Mouse (Mus musculus) limb, embryonic 13.5 days (tissue): ENCODE data around the gene Naa15. TPM values are rescaled to one million over a fixed set of nuclear protein-coding genes. Genes with fewer than 3 reads are reported as not detected.

Source experiments
- ATAC-seq: fragments of 200-750 bp; cut with Nextera tagmentation; 2 replicates; pipeline ENCODE4 v1.8.0; 2017; ENCODE audit warnings: low read depth, moderate number of reproducible peaks, moderate TSS enrichment; ENCODE audit not compliant: low FRiP score
- H3K27ac ChIP-seq: fragments of 300-500 bp; sonication (generic); 2 replicates; pipeline ENCODE4 v1.5.1; 2015; ENCODE audit warnings: inconsistent platforms, mild to moderate bottlenecking, moderate library complexity
- H3K27me3 ChIP-seq: fragments of 300-500 bp; sonication (generic); 2 replicates; pipeline ENCODE4 v1.6.1; 2015; ENCODE audit warnings: mild to moderate bottlenecking, inconsistent platforms
- H3K36me3 ChIP-seq: fragments of 300-500 bp; sonication (generic); 2 replicates; pipeline ENCODE4 v1.6.1; 2015; ENCODE audit warnings: inconsistent platforms, mild to moderate bottlenecking, moderate library complexity
- H3K4me1 ChIP-seq: fragments of 300-500 bp; sonication (generic); 2 replicates; pipeline ENCODE4 v1.6.1; 2015; ENCODE audit warnings: inconsistent platforms
- H3K4me2 ChIP-seq: fragments of 300-500 bp; sonication (generic); replicated peaks from 2 replicates; pipeline ENCODE4 v1.6.1; 2015; ENCODE audit warnings: inconsistent platforms, mild to moderate bottlenecking, moderate library complexity
- H3K4me3 ChIP-seq: fragments of 300-500 bp; sonication (generic); 2 replicates; pipeline ENCODE4 v1.5.1; 2015; ENCODE audit warnings: moderate library complexity, mild to moderate bottlenecking, inconsistent platforms
- H3K9ac ChIP-seq: fragments of 300-500 bp; sonication (generic); 2 replicates; pipeline ENCODE4 v1.6.1; 2015; ENCODE audit warnings: mild to moderate bottlenecking, inconsistent platforms
- H3K9me3 ChIP-seq: fragments of 300-500 bp; sonication (generic); 2 replicates; pipeline ENCODE4 v1.6.1; 2016; ENCODE audit warnings: inconsistent platforms
- WGBS: fragments of 180-500 bp; shearing (Covaris S2); methylation state at CpG from one replicate; pipeline ENCODE4 v1.1.7; 2015; 5-methylcytosine and 5-hydroxymethylcytosine counted together
- polyA plus RNA-seq: library from polyadenylated mRNA; unstranded; fragments of >200 nt; fragmentation: Nextera tagmentation; extraction: Ambion mirVana; gene quantifications from 2 replicates; pipeline ENCODE4 v1.2.1, GENCODE M21; 2015

Gene Naa15
- polyA plus RNA-seq, 1 experiment from 2014 or later = 51.7 TPM

- H3K36me3 ChIP-seq = peaks cover 27% of the 10 kb centered on the region
- H3K4me3 ChIP-seq = no peak overlapping the region
- 93% methylated on average over 1 of the region's 1 CpGs for WGBS
- no peak overlapping the region for H3K4me2 ChIP-seq
- no peaks in the 10 kb centered on the region for H3K9me3 ChIP-seq
- no peak overlapping the region for H3K9ac ChIP-seq
- no peaks in the 10 kb centered on the region for H3K4me1 ChIP-seq
- no peaks in the 10 kb centered on the region for H3K27me3 ChIP-seq
- no peak overlapping the region for H3K27ac ChIP-seq
- ATAC-seq = no peak
These were observed 83.0 kb downstream of the Naa15 start for GRCm38 (mm10) chr3:51497978-51498377.

DNA sequence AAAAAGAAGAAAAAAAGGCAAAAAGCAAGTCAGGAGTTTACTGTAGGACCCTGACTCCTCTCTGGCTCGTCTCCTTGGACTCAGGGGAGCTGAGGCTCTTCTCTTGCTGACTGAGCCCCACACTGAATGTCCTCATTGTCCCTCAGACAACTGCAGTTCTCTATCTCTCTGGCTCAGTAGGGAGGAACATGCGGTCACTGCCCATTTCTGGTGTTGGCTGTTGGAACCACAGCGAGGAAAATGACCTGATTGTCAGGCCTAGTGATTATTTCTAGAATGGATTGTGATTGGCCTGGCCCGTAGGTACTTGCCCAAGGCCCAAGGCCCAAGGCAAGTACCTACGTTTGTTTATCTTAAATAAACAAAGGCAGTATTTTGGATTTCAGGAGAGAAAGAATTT lies 83.7 kb downstream of the Naa15 start:
- peaks cover 21% of the 10 kb centered on the region for H3K36me3 ChIP-seq

DNA sequence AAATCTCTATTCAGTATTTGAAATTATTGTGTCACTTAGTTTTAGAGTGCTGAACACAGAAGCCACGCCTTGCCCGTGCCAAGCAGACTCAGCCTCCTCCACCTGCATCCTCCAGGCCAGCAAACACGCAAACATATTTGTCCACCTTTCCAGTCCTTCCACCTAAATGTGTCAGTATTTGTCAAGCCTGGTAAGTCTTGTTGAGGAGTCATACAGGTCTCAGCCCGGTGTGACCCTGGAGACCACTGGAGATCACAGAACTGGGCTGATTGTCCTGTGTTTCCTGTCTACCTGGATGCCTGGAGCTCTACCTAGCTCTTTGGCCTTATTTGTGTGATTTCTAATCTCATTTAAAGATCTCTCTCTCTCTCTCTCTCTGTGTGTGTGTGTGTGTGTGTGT lies 84.9 kb downstream of the Naa15 start:
- no peaks in the 10 kb centered on the region for H3K9me3 ChIP-seq
- H3K4me1 ChIP-seq = no peaks in the 10 kb centered on the region
- H3K4me3 ChIP-seq = no peak overlapping the region
- H3K36me3 ChIP-seq = peaks cover 11% of the 10 kb centered on the region
- ATAC-seq = no peak
- H3K27ac ChIP-seq = no peak overlapping the region
- 94% methylated on average over 4 of the region's 4 CpGs for WGBS
- no peaks in the 10 kb centered on the region for H3K27me3 ChIP-seq
- no peak overlapping the region for H3K9ac ChIP-seq
- no peak overlapping the region for H3K4me2 ChIP-seq

More for the DNA sequence above, 83.7 kb downstream of the Naa15 start:
- H3K4me1 ChIP-seq = no peaks in the 10 kb centered on the region
- H3K9me3 ChIP-seq = no peaks in the 10 kb centered on the region
- no peak for ATAC-seq
- no peaks in the 10 kb centered on the region for H3K27me3 ChIP-seq
- no peak overlapping the region for H3K27ac ChIP-seq
- no peak overlapping the region for H3K9ac ChIP-seq
- H3K4me2 ChIP-seq = no peak overlapping the region
- H3K4me3 ChIP-seq = no peak overlapping the region
- 81% methylated on average over 5 of the region's 5 CpGs for WGBS

- Histone ChIP-seq H3K4me2 (no peak overlapping the region), H3K27ac (no peak overlapping the region), H3K4me1 (no peaks in the 10 kb centered on the region), H3K4me3 (no peak overlapping the region), H3K9me3 (no peaks in the 10 kb centered on the region), H3K36me3 (no peaks in the 10 kb centered on the region), H3K9ac (no peak overlapping the region), H3K27me3 (no peaks in the 10 kb centered on the region)
- ATAC-seq = no peak
- 73% methylated on average over 11 of the region's 11 CpGs for WGBS
These were observed 89.5 kb downstream of the Naa15 start for GRCm38 (mm10) chr3:51504385-51504952.

DNA sequence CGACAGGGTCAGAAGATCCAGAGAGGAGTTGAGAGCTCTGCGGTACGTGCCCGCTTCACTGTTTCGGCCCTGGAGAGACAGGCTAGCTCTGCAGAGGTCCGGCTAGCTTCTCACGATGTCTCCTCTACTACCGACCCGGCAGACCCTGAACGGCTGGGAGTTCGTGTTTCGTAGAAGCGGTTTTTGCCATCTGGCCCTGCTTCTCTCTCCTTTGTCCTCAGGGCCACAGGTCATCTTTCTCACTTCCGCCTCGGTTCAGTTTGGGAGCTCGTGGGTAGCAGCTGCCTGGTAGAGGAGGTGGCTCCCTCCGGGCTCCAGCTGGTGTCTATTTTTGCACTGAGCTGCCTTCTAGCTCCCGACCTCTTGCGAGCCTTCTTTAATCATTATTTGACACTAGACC lies 90.5 kb downstream of the Naa15 start:
- no peak; the same call in 1 of the 2 replicates for ATAC-seq

DNA sequence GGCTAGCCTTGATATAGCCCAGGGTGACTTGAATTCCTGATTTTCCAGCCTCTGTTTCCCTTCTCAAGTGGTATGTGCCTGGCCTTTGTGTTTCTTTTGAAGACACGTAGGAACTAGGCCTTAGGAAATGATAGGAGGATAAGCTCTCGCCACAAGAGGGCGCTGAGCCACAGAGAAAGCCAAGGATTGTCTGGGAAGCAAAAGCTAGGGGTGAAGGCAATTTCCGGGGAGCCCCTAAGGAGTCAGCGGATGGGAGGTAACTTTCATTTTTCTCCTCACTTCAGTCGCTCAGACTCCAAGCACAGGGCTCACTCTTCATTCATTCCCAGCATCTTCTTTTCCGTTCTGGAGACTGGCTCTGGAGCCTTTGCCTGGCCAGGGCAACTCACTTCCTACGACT lies 96.0 kb downstream of the Naa15 start:
- H3K27ac ChIP-seq = no peak overlapping the region
- peak overlapping the region; percentile 32 for H3K4me2 ChIP-seq
- no peak overlapping the region for H3K9ac ChIP-seq
- 30% methylated on average over 8 of the region's 8 CpGs for WGBS
- H3K4me1 ChIP-seq = no peaks in the 10 kb centered on the region
- 0 out of 2 replicates have a peak overlapping the region, but pooled peaks have one; percentile 2 for H3K4me3 ChIP-seq
- H3K27me3 ChIP-seq = no peaks in the 10 kb centered on the region
- no peak for ATAC-seq
- H3K9me3 ChIP-seq = no peaks in the 10 kb centered on the region
- H3K36me3 ChIP-seq = no peaks in the 10 kb centered on the region

More for the DNA sequence above, 90.5 kb downstream of the Naa15 start:
- Histone ChIP-seq H3K4me2 (no peak overlapping the region), H3K4me3 (no peak overlapping the region), H3K27me3 (no peaks in the 10 kb centered on the region), H3K9ac (no peak overlapping the region), H3K4me1 (no peaks in the 10 kb centered on the region), H3K27ac (no peak overlapping the region), H3K36me3 (no peaks in the 10 kb centered on the region), H3K9me3 (no peaks in the 10 kb centered on the region)
- WGBS = 70% methylated on average over 19 of the region's 19 CpGs

- ATAC-seq = no peak
- no peak overlapping the region for H3K4me3 ChIP-seq
- no peaks in the 10 kb centered on the region for H3K9me3 ChIP-seq
- no peak overlapping the region for H3K9ac ChIP-seq
- H3K36me3 ChIP-seq = no peaks in the 10 kb centered on the region
- H3K4me2 ChIP-seq = no peak overlapping the region
- no peak overlapping the region for H3K27ac ChIP-seq
- no peaks in the 10 kb centered on the region for H3K27me3 ChIP-seq
- 94% methylated on average over 5 of the region's 5 CpGs for WGBS
- no peaks in the 10 kb centered on the region for H3K4me1 ChIP-seq
These were observed 97.0 kb downstream of the Naa15 start for GRCm38 (mm10) chr3:51511983-51512382.

DNA sequence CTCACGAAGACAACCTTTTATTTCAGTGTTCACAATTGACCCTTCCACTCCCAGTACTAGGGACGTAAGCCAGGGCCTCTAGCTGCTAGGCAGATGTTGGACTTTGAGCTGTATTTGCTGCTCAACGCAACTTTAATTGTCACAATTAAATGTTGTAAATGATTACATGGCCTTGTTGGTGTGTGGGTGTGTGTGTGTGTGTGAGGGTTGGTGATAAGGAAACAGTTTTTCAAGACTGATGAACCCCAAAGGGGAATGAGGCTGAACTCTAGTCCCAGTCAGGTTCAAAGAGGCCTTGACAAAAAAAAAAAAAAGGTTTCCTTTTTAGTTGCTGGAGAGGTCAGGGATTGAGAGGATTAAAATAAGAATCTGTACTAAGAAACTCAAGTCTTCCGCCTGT lies 102.5 kb downstream of the Naa15 start:
- H3K9ac ChIP-seq = no peak overlapping the region
- H3K36me3 ChIP-seq = peaks cover 37% of the 10 kb centered on the region
- no peak overlapping the region for H3K4me3 ChIP-seq
- 71% methylated on average over 4 of the region's 4 CpGs for WGBS
- no peaks in the 10 kb centered on the region for H3K27me3 ChIP-seq
- H3K27ac ChIP-seq = no peak overlapping the region
- no peaks in the 10 kb centered on the region for H3K9me3 ChIP-seq
- no peak for ATAC-seq
- H3K4me2 ChIP-seq = no peak overlapping the region
- no peaks in the 10 kb centered on the region for H3K4me1 ChIP-seq

DNA sequence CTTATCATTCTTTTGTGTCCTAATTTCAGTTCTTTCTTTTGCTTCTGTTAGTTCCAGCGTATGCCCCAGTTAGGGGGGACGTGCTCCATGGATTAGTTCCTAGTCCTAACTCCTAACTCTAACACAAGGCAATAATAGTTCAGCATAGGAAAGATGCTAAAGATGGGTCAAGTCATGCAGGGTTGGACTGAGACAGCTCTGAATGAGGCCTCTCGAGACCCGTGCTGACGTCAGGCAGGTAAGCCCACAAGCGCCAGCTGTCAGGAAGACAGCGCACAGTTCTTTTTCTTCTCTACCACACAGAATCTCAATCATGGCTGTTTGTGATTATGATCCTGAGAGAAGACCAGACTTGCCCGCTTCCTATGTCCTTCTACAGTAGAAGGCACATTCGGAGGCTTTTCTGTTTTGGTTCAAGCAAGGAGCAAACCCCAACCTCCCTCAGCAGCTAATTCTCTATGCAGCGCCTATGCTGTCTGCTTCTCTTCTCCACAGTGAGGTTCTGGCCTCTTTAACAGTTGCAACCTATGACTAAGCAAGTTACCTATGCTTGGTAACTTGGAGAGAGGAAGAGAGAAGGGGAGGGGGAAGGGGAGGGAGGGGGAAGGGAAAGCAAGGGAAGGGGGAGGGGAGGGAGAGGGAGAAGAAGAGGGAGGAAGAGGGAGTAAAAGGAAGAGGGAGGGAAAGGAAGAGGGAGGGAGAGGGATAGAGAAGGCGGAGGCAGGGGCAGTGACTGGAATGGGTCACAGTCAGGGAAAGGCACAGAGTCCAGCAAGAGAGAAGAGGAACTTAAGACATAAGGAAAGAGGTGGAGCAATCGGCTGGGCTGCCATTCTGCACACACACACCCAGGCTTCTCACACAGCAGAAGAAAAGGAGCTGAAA lies 103.2 kb downstream of the Naa15 start:
- Histone ChIP-seq H3K27me3 (no peaks in the 10 kb centered on the region), H3K36me3 (peaks cover 44% of the 10 kb centered on the region), H3K4me3 (no peak overlapping the region), H3K4me2 (no peak overlapping the region), H3K27ac (no peak overlapping the region), H3K9ac (no peak overlapping the region), H3K4me1 (no peaks in the 10 kb centered on the region), H3K9me3 (no peaks in the 10 kb centered on the region)
- no peak for ATAC-seq
- WGBS = 74% methylated on average over 12 of the region's 12 CpGs

DNA sequence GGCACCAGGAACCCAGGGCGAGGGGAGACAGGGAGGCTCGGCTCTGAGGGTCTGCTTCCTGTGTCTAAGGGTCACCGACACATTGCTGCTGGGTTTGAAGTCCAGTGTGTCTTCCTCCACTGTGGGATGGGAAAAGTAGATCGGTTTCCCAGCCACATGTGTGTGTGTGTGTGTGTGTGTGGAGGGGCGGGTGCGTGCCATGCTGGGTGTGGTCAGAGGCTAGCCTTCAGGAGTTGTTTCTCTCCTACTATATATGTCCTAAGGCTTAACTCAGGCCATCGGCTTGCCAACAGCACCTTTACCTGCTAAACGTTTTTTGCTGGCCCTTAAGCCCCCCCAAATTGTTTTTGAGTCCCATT lies 103.8 kb downstream of the Naa15 start:
- no peak for ATAC-seq
- 69% methylated on average over 8 of the region's 8 CpGs for WGBS
- H3K4me2 ChIP-seq = no peak overlapping the region
- no peaks in the 10 kb centered on the region for H3K4me1 ChIP-seq
- no peak overlapping the region for H3K9ac ChIP-seq
- no peak overlapping the region for H3K4me3 ChIP-seq
- H3K27me3 ChIP-seq = no peaks in the 10 kb centered on the region
- no peak overlapping the region for H3K27ac ChIP-seq
- no peaks in the 10 kb centered on the region for H3K9me3 ChIP-seq
- H3K36me3 ChIP-seq = peaks cover 50% of the 10 kb centered on the region

GRCm38 (mm10) chr3:51521262-51521661 lies 106.3 kb downstream of the Naa15 start:
- Histone ChIP-seq H3K4me1 (no peaks in the 10 kb centered on the region), H3K27me3 (no peaks in the 10 kb centered on the region), H3K4me2 (no peak overlapping the region), H3K9ac (no peak overlapping the region), H3K4me3 (no peak overlapping the region), H3K36me3 (peaks cover 75% of the 10 kb centered on the region), H3K27ac (no peak overlapping the region), H3K9me3 (no peaks in the 10 kb centered on the region)
- WGBS = 93% methylated on average over 14 of the region's 14 CpGs
- no peak for ATAC-seq

GRCm38 (mm10) chr3:51525186-51525785 lies 110.3 kb downstream of the Naa15 start:
- no peak for ATAC-seq
- Histone ChIP-seq H3K4me2 (no peak overlapping the region), H3K27ac (no peak overlapping the region), H3K4me1 (no peaks in the 10 kb centered on the region), H3K9ac (no peak overlapping the region), H3K9me3 (no peaks in the 10 kb centered on the region), H3K4me3 (no peak overlapping the region), H3K27me3 (no peaks in the 10 kb centered on the region), H3K36me3 (peaks cover 96% of the 10 kb centered on the region)
- WGBS = 83% methylated on average over 16 of the region's 16 CpGs
